Mouse (Mus musculus) liver, embryonic 14.5 days (tissue): Measurements from ENCODE around the gene Ccna1.

Experiments used
- CTCF ChIP-seq: IDR thresholded peaks from 2 replicates; pipeline ENCODE4 v1.5.1; 2016; ENCODE audit warnings: antibody characterized with exemption, low read depth, control low read depth
- EP300 ChIP-seq: IDR thresholded peaks from 2 replicates; pipeline ENCODE4 v1.6.1; 2016; ENCODE audit warnings: antibody characterized with exemption, low read depth

- TF ChIP-seq EP300 (no peak), CTCF (no peak)
Measured at GRCm38 (mm10) chr3:55066666-55067023, 11.3 kb upstream of the Ccna1 start.
